Mouse (Mus musculus) kidney, postnatal 4 days (tissue): ENCODE measurements around the gene Slc47a2.
"Not testable (repeated sequence)": the region's sequence is repeated elsewhere in the genome, so short reads cannot be mapped to it uniquely, and the experiment has no call there.

Experiments
- DNase-seq, 2 experiments: peaks; one replicate each; pipeline ENCODE4 v3.0.0; 2021; ENCODE audit warnings: mixed read lengths in 2 of 2

Gene Slc47a2

GRCm38 (mm10) chr11:61341233-61341632 lies 1.4 kb downstream of the Slc47a2 start:
- no peak for DNase-seq

GRCm38 (mm10) chr11:61340374-61340773 lies 2.3 kb downstream of the Slc47a2 start:
- DNase-seq, result no peak

- DNase-seq, result peak in 1 of 2 experiments; percentile 43
Observed at GRCm38 (mm10) chr11:61337586-61337985, 5.1 kb downstream of the Slc47a2 start.

GRCm38 (mm10) chr11:61320904-61321687 lies 21.6 kb downstream of the Slc47a2 start:
- DNase-seq, result peak in 1 of 2 experiments; percentile 13

GRCm38 (mm10) chr11:61319923-61320567 lies 22.6 kb downstream of the Slc47a2 start:
- DNase-seq, result peak in 1 of 2 experiments; percentile 34

- DNase-seq, result peak in 1 of 2 experiments; percentile 10
Observed at GRCm38 (mm10) chr11:61319233-61319922, 23.3 kb downstream of the Slc47a2 start.

GRCm38 (mm10) chr11:61316864-61317263 lies 25.8 kb downstream of the Slc47a2 start:
- no peak for DNase-seq

- DNase-seq, result no peak
Observed at GRCm38 (mm10) chr11:61310321-61310720, 32.3 kb downstream of the Slc47a2 start.

GRCm38 (mm10) chr11:61309831-61310230 lies 32.8 kb downstream of the Slc47a2 start:
- DNase-seq, result no peak

GRCm38 (mm10) chr11:61307795-61308194 lies 34.9 kb downstream of the Slc47a2 start:
- DNase-seq, result peak in 1 of 2 experiments; percentile 30

GRCm38 (mm10) chr11:61305377-61305776 lies 37.3 kb downstream of the Slc47a2 start:
- peak in 1 of 2 experiments; percentile 44 for DNase-seq

- DNase-seq, result not testable (repeated sequence)
Observed at GRCm38 (mm10) chr11:61304535-61304934, 38.1 kb downstream of the Slc47a2 start.

- DNase-seq, result peak; percentile 33 to 44
Observed at GRCm38 (mm10) chr11:61300716-61301392, 41.8 kb downstream of the Slc47a2 start.

- no peak for DNase-seq
Observed at GRCm38 (mm10) chr11:61300205-61300604, 42.5 kb downstream of the Slc47a2 start.

GRCm38 (mm10) chr11:61297901-61298300 lies 44.8 kb downstream of the Slc47a2 start:
- DNase-seq, result peak in 1 of 2 experiments; percentile 10

- DNase-seq, result no peak
Observed at GRCm38 (mm10) chr11:61297326-61297725, 45.3 kb downstream of the Slc47a2 start.

GRCm38 (mm10) chr11:61296556-61296955 lies 46.1 kb downstream of the Slc47a2 start:
- no peak for DNase-seq

- no peak for DNase-seq
Observed at GRCm38 (mm10) chr11:61295556-61295955, 47.1 kb downstream of the Slc47a2 start.

GRCm38 (mm10) chr11:61294431-61294830 lies 48.2 kb downstream of the Slc47a2 start:
- no peak for DNase-seq

GRCm38 (mm10) chr11:61293251-61293650 lies 49.4 kb downstream of the Slc47a2 start:
- no peak for DNase-seq

GRCm38 (mm10) chr11:61284323-61284722 lies 58.3 kb downstream of the Slc47a2 start:
- no peak for DNase-seq

- no peak for DNase-seq
Observed at GRCm38 (mm10) chr11:61283414-61284049, 59.1 kb downstream of the Slc47a2 start.
